Mouse (Mus musculus): ENCODE results near the gene Hist2h2bb. TPM values are rescaled to one million over a fixed set of nuclear protein-coding genes. Genes with fewer than 3 reads are reported as not detected.
"Not testable (repeated sequence)": the region's sequence is repeated elsewhere in the genome, so short reads cannot be mapped to it uniquely, and the experiment has no call there.

Gene Hist2h2bb
- total RNA-seq, 2 experiments from 2014 or later, result 1,021 to 11,084 TPM

- ATAC-seq (replicated peaks; ENCODE audit: low FRiP score, low TSS enrichment, poor library complexity, severe bottlenecking), result no peak
Measured at GRCm38 (mm10) chr3:96261623-96262022, 7.9 kb upstream of the Hist2h2bb start.

- peak; percentile 72 for ATAC-seq (replicated peaks; ENCODE audit: low FRiP score, low TSS enrichment, poor library complexity, severe bottlenecking)
Measured at GRCm38 (mm10) chr3:96262216-96262875, 7.2 kb upstream of the Hist2h2bb start.

GRCm38 (mm10) chr3:96262979-96263550 lies 6.5 kb upstream of the Hist2h2bb start, which contains the start of gene Hist2h4:
Hist2h4 (minus strand) TSS chr3:96263311.
- peak; percentile 89 for ATAC-seq (replicated peaks; ENCODE audit: low FRiP score, low TSS enrichment, poor library complexity, severe bottlenecking)

- ATAC-seq (replicated peaks; ENCODE audit: low FRiP score, low TSS enrichment, poor library complexity, severe bottlenecking), result 0 out of 2 replicates have a peak, but pooled peaks have one; percentile 9
Measured at GRCm38 (mm10) chr3:96263558-96264403, 5.8 kb upstream of the Hist2h2bb start.

- ATAC-seq (replicated peaks; ENCODE audit: low FRiP score, low TSS enrichment, poor library complexity, severe bottlenecking), result no peak
Measured at GRCm38 (mm10) chr3:96264404-96264949, 5.1 kb upstream of the Hist2h2bb start.

GRCm38 (mm10) chr3:96266132-96266710 lies 3.3 kb upstream of the Hist2h2bb start:
- ATAC-seq (replicated peaks; ENCODE audit: low FRiP score, low TSS enrichment, poor library complexity, severe bottlenecking), result no peak

- no peak for ATAC-seq (replicated peaks; ENCODE audit: low FRiP score, low TSS enrichment, poor library complexity, severe bottlenecking)
Measured at GRCm38 (mm10) chr3:96267541-96267940, 2.0 kb upstream of the Hist2h2bb start.

- peak; percentile 36; the same call in 1 of the 2 replicates for ATAC-seq (replicated peaks; ENCODE audit: low FRiP score, low TSS enrichment, poor library complexity, severe bottlenecking)
Measured at GRCm38 (mm10) chr3:96268051-96268775, 1.3 kb upstream of the Hist2h2bb start, which contains the start of gene Hist2h3b. Hist2h3b (plus strand) TSS chr3:96268654.

GRCm38 (mm10) chr3:96268776-96269378 lies 675 bp upstream of the Hist2h2bb start:
- ATAC-seq (replicated peaks; ENCODE audit: low FRiP score, low TSS enrichment, poor library complexity, severe bottlenecking), result peak; percentile 36

GRCm38 (mm10) chr3:96273591-96274465 lies 4.3 kb downstream of the Hist2h2bb start:
- no peak for ATAC-seq (replicated peaks; ENCODE audit: low FRiP score, low TSS enrichment, poor library complexity, severe bottlenecking)

- peak; percentile 62 for ATAC-seq (replicated peaks; ENCODE audit: low FRiP score, low TSS enrichment, poor library complexity, severe bottlenecking)
Measured at GRCm38 (mm10) chr3:96277428-96277799, 7.9 kb downstream of the Hist2h2bb start.

GRCm38 (mm10) chr3:96277800-96278624 lies 8.5 kb downstream of the Hist2h2bb start:
- peak; percentile 93 for ATAC-seq (replicated peaks; ENCODE audit: low FRiP score, low TSS enrichment, poor library complexity, severe bottlenecking)

- no peak for ATAC-seq (replicated peaks; ENCODE audit: low FRiP score, low TSS enrichment, poor library complexity, severe bottlenecking)
Measured at GRCm38 (mm10) chr3:96280660-96281059, 11.1 kb downstream of the Hist2h2bb start.

- ATAC-seq (replicated peaks; ENCODE audit: low FRiP score, low TSS enrichment, poor library complexity, severe bottlenecking), result no peak
Measured at GRCm38 (mm10) chr3:96284457-96284856, 14.9 kb downstream of the Hist2h2bb start.

GRCm38 (mm10) chr3:96287334-96287733 lies 17.8 kb downstream of the Hist2h2bb start:
- ATAC-seq (replicated peaks; ENCODE audit: low FRiP score, low TSS enrichment, poor library complexity, severe bottlenecking), result not testable (repeated sequence)

GRCm38 (mm10) chr3:96289201-96289600 lies 19.6 kb downstream of the Hist2h2bb start:
- ATAC-seq (replicated peaks; ENCODE audit: low FRiP score, low TSS enrichment, poor library complexity, severe bottlenecking), result no peak

GRCm38 (mm10) chr3:96290727-96291126 lies 21.2 kb downstream of the Hist2h2bb start:
- ATAC-seq (replicated peaks; ENCODE audit: low FRiP score, low TSS enrichment, poor library complexity, severe bottlenecking), result not testable (repeated sequence)

Measured in megakaryocyte-erythroid progenitor cell, adult 5-6 weeks (primary cell).